In genomic region chr6:146513384-146513783, GRCm38 (mm10) we compare ENCODE assay signal across 13 mouse cellular contexts.
"Had no signal": no experiment of that assay in that cellular context is flagged by ENCODE, and none has a peak within 500 bp of the region (broad histone marks: within the 10 kb centered on the region; RNA-seq: fewer than 3 reads in every experiment).

No protein-coding gene starts in this region.

- H3K9me3 ChIP-seq: intestine, embryonic 15.5 days; limb, embryonic 15.5 days; liver, embryonic 12.5 days; midbrain, embryonic 13.5 days; neural tube, embryonic 15.5 days had no signal

- H3K27me3 ChIP-seq: intestine, embryonic 15.5 days; limb, embryonic 15.5 days; liver, embryonic 12.5 days; midbrain, embryonic 13.5 days; neural tube, embryonic 15.5 days had no signal

- H3K4me3 ChIP-seq: intestine, embryonic 15.5 days; limb, embryonic 15.5 days; liver, embryonic 12.5 days; midbrain, embryonic 13.5 days; myocyte; neural tube, embryonic 15.5 days had no signal

- DNase-seq: kidney, adult 18-20 months; kidney, postnatal 14 days; layer of hippocampus, postnatal 36 days; right cerebral cortex, adult 18-20 months; right cerebral cortex, postnatal 25 days; thymus, adult 18-20 months; thymus, postnatal 25 days had no signal

- H3K27ac ChIP-seq: intestine, embryonic 15.5 days; limb, embryonic 15.5 days; liver, embryonic 12.5 days; midbrain, embryonic 13.5 days; neural tube, embryonic 15.5 days had no signal

- H3K9ac ChIP-seq: intestine, embryonic 15.5 days; limb, embryonic 15.5 days; liver, embryonic 12.5 days; midbrain, embryonic 13.5 days; neural tube, embryonic 15.5 days had no signal

- ATAC-seq: intestine, embryonic 15.5 days; liver, embryonic 12.5 days; midbrain, embryonic 13.5 days had no signal

- H3K36me3 ChIP-seq: intestine, embryonic 15.5 days; limb, embryonic 15.5 days; liver, embryonic 12.5 days; midbrain, embryonic 13.5 days; neural tube, embryonic 15.5 days had no signal

- H3K4me1 ChIP-seq: intestine, embryonic 15.5 days; limb, embryonic 15.5 days had no signal

- H3K4me2 ChIP-seq: intestine, embryonic 15.5 days; limb, embryonic 15.5 days; liver, embryonic 12.5 days; midbrain, embryonic 13.5 days; neural tube, embryonic 15.5 days had no signal
